Mouse (Mus musculus): ENCODE data around the gene Ppp1r15a.
A peak's percentile ranks its signal among the peaks of the same experiment; 100 is the strongest.
"Not testable (repeated sequence)": the region's sequence is repeated elsewhere in the genome, so short reads cannot be mapped to it uniquely, and the experiment has no call there.

Ppp1r15a gene

GRCm38 (mm10) chr7:45484985-45485384 is 41.1 kb downstream of the Ppp1r15a start:
- not testable (repeated sequence) for DNase-seq (ENCODE audit: low spot score)

GRCm38 (mm10) chr7:45482166-45482565 is 43.9 kb downstream of the Ppp1r15a start:
- DNase-seq (ENCODE audit: low spot score), result no peak

GRCm38 (mm10) chr7:45481374-45481927 is 44.6 kb downstream of the Ppp1r15a start, which contains the start of gene Tulp2:
Tulp2 (plus strand) TSS chr7:45481877.
- peak; percentile 72 for DNase-seq (ENCODE audit: low spot score)

GRCm38 (mm10) chr7:45480310-45480709 is 45.8 kb downstream of the Ppp1r15a start:
- not testable (repeated sequence) for DNase-seq (ENCODE audit: low spot score)

- DNase-seq (ENCODE audit: low spot score), result no peak
Measured at GRCm38 (mm10) chr7:45478774-45479173, 47.3 kb downstream of the Ppp1r15a start.

- peak; percentile 75 for DNase-seq (ENCODE audit: low spot score)
Measured at GRCm38 (mm10) chr7:45477003-45477402, 49.1 kb downstream of the Ppp1r15a start.

- no peak for DNase-seq (ENCODE audit: low spot score)
Measured at GRCm38 (mm10) chr7:45476453-45476852, 49.6 kb downstream of the Ppp1r15a start.

GRCm38 (mm10) chr7:45475291-45475969 is 50.6 kb downstream of the Ppp1r15a start:
- no peak for DNase-seq (ENCODE audit: low spot score)

Data from lung, postnatal 25 days (tissue).